Mouse (Mus musculus) hindbrain, embryonic 15.5 days (tissue): ENCODE data around the gene Rbbp8nl. TPM values are rescaled to one million over a fixed set of nuclear protein-coding genes. Genes with fewer than 3 reads are reported as not detected.
"Not testable (repeated sequence)": the region's sequence is repeated elsewhere in the genome, so short reads cannot be mapped to it uniquely, and the experiment has no call there.

Source experiments
- ATAC-seq: fragments of 200-750 bp; cut with Nextera tagmentation; 2 replicates; pipeline ENCODE4 v1.8.0; 2017; ENCODE audit warnings: low read depth, moderate number of reproducible peaks, moderate TSS enrichment; ENCODE audit not compliant: low FRiP score
- H3K27ac ChIP-seq: fragments of 300-500 bp; sonication (generic); replicated peaks from 2 replicates; pipeline ENCODE4 v1.5.1; 2015; ENCODE audit warnings: mild to moderate bottlenecking, inconsistent platforms
- H3K27me3 ChIP-seq: fragments of 300-500 bp; sonication (generic); 2 replicates; pipeline ENCODE4 v1.6.1; 2015; ENCODE audit warnings: control low read depth, inconsistent platforms
- H3K36me3 ChIP-seq: fragments of 300-500 bp; sonication (generic); 2 replicates; pipeline ENCODE4 v1.6.1; 2015; ENCODE audit warnings: control low read depth, inconsistent platforms
- H3K4me1 ChIP-seq: fragments of 300-500 bp; sonication (generic); replicated peaks from 2 replicates; pipeline ENCODE4 v1.6.1; 2015; ENCODE audit warnings: control low read depth, inconsistent platforms
- H3K4me2 ChIP-seq: fragments of 300-500 bp; sonication (generic); 2 replicates; pipeline ENCODE4 v1.6.1; 2015; ENCODE audit warnings: moderate library complexity, mild to moderate bottlenecking, inconsistent platforms
- H3K4me3 ChIP-seq: fragments of 300-500 bp; sonication (generic); 2 replicates; pipeline ENCODE4 v1.5.1; 2015; ENCODE audit warnings: mild to moderate bottlenecking, inconsistent platforms
- H3K9ac ChIP-seq: fragments of 300-500 bp; sonication (generic); 2 replicates; pipeline ENCODE4 v1.6.1; 2015; ENCODE audit warnings: inconsistent platforms
- H3K9me3 ChIP-seq: fragments of 300-500 bp; sonication (generic); 2 replicates; pipeline ENCODE4 v1.6.1; 2016; ENCODE audit warnings: control low read depth, inconsistent platforms
- WGBS: fragments of 180-500 bp; shearing (Covaris S2); methylation state at CpG from one replicate; pipeline ENCODE4 v1.1.7; 2015; 5-methylcytosine and 5-hydroxymethylcytosine counted together
- polyA plus RNA-seq: library from polyadenylated mRNA; unstranded; fragments of >200 nt; fragmentation: Nextera tagmentation; extraction: Ambion mirVana; gene quantifications from 2 replicates; pipeline ENCODE4 v1.2.1, GENCODE M21; 2015

The Rbbp8nl gene
- polyA plus RNA-seq, 1 experiment from 2014 or later, result not detected

DNA sequence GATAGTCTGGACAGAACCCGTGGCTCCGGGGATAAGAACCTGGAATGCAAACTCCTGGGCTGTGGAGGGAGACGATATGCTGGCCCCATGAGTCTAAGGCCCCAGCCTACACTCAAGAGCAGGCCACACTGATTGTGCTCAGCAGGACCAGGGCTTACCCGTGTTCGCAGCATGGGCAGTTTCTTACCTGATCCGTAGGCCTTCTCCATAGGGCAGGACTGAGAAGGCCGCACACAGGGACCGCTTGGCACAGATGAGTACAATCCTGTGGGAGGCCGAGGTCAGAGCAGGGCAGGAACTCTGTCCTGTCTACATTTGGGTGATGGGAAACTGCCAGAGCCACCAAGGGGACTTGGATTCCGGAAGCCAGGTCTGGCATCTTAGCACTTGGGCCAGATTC is 26.8 kb downstream of the Rbbp8nl start:
- ATAC-seq, result no peak
- 91% methylated on average over 10 of the region's 10 CpGs for WGBS
- H3K27ac ChIP-seq, result no peak overlapping the region
- peaks cover 11% of the 10 kb centered on the region for H3K4me1 ChIP-seq
- H3K4me2 ChIP-seq, result no peak overlapping the region
- no peaks in the 10 kb centered on the region for H3K27me3 ChIP-seq
- no peak overlapping the region for H3K4me3 ChIP-seq
- peaks cover 44% of the 10 kb centered on the region for H3K36me3 ChIP-seq
- no peaks in the 10 kb centered on the region for H3K9me3 ChIP-seq
- H3K9ac ChIP-seq, result no peak overlapping the region

DNA sequence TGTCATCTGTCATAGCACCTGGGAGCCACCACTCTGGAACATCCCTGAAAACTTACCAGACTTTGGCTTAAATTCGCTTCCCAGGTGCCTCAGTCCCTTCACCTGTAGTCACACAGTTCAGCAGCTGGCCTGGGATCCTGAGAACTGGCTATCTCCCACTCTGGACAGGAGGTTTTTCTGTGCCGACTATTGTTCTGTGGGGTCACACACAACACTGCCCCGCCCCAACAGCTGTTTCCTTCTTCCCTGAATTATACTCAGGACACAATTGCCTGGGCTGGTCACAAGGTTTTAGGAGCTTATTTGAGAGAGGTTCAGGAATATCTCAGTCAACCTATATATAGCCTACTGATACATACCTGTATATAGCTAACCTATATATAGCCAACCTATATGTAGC is 27.2 kb downstream of the Rbbp8nl start:
- no peak for ATAC-seq
- Histone ChIP-seq H3K4me2 (no peak overlapping the region), H3K4me3 (no peak overlapping the region), H3K27me3 (no peaks in the 10 kb centered on the region), H3K27ac (no peak overlapping the region), H3K9ac (no peak overlapping the region), H3K9me3 (no peaks in the 10 kb centered on the region), H3K36me3 (peaks cover 42% of the 10 kb centered on the region), H3K4me1 (peaks cover 12% of the 10 kb centered on the region)
- WGBS, result 81% methylated on average over 3 of the region's 3 CpGs

DNA sequence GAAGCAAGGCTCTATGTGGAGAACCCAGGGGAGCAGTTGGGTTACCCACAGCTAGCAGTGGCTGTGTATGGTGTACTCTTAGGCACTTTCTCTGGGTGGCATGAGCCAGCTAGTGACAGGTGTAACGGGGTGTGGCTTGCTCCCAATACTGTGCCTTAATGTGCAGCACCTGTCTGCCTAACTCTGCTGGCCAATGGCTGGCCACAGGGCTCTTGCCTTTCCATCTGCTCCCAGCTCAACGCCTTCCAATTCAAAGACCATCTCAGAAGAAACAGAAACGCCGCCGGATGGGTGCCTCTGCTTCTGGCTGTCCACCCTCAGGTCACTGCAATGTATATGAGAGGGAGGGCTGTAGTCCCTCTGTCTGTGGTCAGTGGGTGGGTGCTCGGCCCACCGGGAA is 27.8 kb downstream of the Rbbp8nl start:
- Histone ChIP-seq H3K27me3 (no peaks in the 10 kb centered on the region), H3K9me3 (no peaks in the 10 kb centered on the region), H3K36me3 (peaks cover 42% of the 10 kb centered on the region), H3K9ac (no peak overlapping the region), H3K4me1 (peaks cover 12% of the 10 kb centered on the region), H3K27ac (no peak overlapping the region), H3K4me3 (no peak overlapping the region), H3K4me2 (no peak overlapping the region)
- 96% methylated on average over 7 of the region's 7 CpGs for WGBS
- no peak for ATAC-seq

GRCm38 (mm10) chr2:180260610-180261480 is 28.8 kb downstream of the Rbbp8nl start:
- no peak overlapping the region for H3K9ac ChIP-seq
- no peak for ATAC-seq
- no peak overlapping the region for H3K4me2 ChIP-seq
- no peaks in the 10 kb centered on the region for H3K9me3 ChIP-seq
- H3K36me3 ChIP-seq, result peaks cover 42% of the 10 kb centered on the region
- no peak overlapping the region for H3K4me3 ChIP-seq
- H3K27me3 ChIP-seq, result no peaks in the 10 kb centered on the region
- WGBS, result 68% methylated on average over 8 of the region's 8 CpGs
- H3K4me1 ChIP-seq, result peaks cover 19% of the 10 kb centered on the region
- no peak overlapping the region for H3K27ac ChIP-seq

DNA sequence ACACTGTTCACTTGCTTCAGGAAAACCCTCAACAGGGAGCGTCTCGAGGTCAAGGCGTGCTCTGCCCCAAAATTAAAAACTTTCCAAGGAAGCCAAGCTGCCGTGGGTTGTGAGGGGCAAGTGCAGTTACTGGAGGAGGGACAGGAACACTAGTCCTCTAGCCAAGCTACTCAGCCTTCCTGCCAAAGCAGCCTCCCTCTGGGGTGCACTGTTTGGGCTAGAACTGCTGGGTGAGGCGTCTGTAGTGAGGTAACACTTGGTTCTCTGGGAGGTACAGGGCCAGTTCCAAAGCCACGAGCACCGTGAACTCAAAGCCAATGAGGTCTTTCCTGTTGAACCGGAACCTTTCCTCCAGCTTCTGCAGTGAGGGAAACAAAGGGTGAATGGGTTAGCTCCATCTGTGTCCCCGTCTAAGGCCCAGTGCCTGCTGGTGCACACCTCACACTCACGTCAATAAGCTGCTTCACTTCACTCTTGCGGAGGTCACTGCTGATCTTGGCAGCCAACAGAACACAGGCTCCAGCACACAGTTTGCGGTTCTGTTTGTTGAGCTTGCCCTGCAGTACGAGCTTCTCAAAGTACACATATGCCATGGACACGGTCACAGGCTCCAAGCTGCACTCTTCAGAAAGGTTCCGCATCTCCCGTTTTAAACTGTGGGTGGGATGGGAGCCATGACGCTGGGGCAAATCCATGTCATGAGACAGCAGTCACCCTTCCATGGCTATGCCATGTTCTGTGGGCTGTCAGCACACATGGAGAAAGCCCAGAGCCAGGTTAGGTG is 29.7 kb downstream of the Rbbp8nl start:
- H3K36me3 ChIP-seq, result peaks cover 42% of the 10 kb centered on the region
- not testable (repeated sequence) for H3K4me2 ChIP-seq, ATAC-seq, H3K27ac ChIP-seq, H3K9me3 ChIP-seq, H3K27me3 ChIP-seq, H3K4me3 ChIP-seq, H3K9ac ChIP-seq
- H3K4me1 ChIP-seq, result peaks cover 23% of the 10 kb centered on the region
- 73% methylated on average over 17 of the region's 17 CpGs for WGBS

DNA sequence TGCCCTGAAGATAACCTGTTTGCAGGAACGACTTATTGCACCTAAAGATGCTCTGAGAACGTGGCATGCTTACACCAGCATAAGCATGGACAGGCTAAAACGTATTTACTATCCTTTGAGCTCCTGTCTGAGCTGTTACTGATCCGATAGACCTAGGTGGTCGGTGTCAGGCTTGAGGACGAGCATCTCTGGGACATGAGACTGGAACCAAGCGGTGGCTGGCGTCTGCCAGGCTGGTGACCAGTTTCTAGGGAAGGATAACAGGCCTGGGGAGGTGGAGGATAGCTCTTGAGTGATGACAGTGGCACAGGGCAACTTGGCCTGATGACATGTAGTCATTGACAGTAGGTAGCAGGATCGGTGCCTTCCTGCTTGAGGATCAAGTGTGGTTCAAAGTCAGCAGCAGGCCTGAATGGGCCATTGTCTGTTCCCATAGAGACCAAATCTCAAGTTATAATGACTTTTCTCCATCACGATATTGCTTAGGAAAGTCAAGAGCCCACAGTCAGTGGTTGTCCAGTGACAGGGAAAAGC is 30.7 kb downstream of the Rbbp8nl start:
- H3K4me3 ChIP-seq, result not testable (repeated sequence)
- WGBS, result 78% methylated on average over 10 of the region's 10 CpGs

DNA sequence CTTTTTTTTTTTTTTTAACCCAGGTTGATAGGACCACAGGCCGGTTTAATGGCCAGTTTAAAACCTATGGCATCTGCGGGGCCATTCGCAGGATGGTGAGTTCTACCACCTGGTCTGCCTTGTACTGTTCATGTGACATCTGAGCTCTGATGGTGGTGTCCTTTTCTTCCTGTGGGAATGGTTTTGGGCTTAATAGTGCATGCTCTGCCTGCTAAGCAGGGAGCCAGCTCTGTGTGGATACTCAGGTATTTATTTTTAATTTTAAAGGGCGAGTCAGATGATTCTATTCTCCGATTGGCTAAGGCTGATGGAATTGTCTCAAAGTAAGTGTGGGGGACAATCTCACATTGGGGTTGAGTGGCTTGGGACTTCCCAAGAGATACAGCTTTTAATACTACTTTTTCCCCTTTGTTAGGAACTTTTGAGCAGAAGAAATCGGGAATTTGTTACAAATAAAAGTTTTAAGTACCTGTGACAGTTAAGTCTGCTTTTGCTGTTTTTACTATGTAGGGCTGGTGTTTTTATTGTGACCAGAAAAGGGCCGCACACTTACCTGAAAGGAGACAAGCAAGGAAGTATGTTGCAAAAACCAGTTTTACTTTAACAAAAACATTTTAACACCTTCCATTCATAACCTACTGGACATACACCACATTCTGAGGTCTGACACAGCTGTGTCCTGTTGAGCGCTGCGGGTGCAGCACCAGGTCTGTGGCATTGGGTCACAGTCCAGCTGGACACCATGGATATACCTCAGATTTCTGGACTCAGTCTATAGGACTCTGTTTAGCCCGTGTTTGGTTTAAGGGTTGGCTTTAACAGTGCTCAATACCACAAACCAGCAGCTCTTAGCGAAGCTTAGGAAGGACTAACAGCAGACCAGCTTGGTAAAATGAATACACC is 31.5 kb downstream of the Rbbp8nl start:
- 59% methylated on average over 11 of the region's 11 CpGs for WGBS
- Histone ChIP-seq H3K4me2 (peak overlapping the region; percentile 72), H3K9ac (peak overlapping the region; percentile 68), H3K9me3 (no peaks in the 10 kb centered on the region), H3K4me1 (peaks cover 23% of the 10 kb centered on the region), H3K36me3 (peaks cover 40% of the 10 kb centered on the region), H3K27me3 (no peaks in the 10 kb centered on the region), H3K27ac (peak overlapping the region; percentile 90), H3K4me3 (peak overlapping the region; percentile 60)
- no peak for ATAC-seq

More for the DNA sequence above, 30.7 kb downstream of the Rbbp8nl start:
- H3K9ac ChIP-seq, H3K4me2 ChIP-seq, H3K27me3 ChIP-seq, H3K9me3 ChIP-seq, ATAC-seq, H3K27ac ChIP-seq: not testable (repeated sequence)
- peaks cover 40% of the 10 kb centered on the region for H3K36me3 ChIP-seq
- peaks cover 23% of the 10 kb centered on the region for H3K4me1 ChIP-seq

DNA sequence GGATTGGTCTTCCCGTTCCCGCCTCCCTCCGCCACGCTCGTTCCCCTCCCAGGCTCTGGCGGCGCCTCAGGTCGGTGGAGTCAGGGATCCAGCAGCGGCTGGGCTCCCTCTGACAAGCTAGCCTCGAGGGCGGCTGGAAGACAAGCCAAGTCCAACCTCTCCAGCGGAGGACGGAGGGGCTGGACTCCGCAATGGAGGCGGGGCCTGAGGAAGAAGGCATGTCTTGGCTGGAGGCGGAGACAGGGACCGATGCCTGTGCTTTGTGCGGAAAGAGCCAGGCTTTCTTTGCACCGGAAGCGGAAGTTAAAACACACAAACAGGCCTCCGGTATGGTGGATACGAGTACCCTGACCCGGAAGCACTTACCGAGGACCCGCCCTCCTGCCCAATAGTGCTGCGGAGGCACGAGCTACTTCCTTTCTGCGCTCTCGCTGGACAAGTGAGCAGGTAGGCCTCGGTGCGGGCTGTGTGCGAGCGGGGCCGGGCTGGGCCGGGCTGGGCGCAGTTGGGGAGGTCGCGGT is 32.6 kb downstream of the Rbbp8nl start, which contains the start of gene Rps21:
Gene Rps21, plus strand, starts transcription at position 377 of the 521 bp plus-strand sequence.
- H3K9ac ChIP-seq, result peak within 1 kb of the TSS; percentile 68
- peaks cover 23% of the 10 kb centered on the region for H3K4me1 ChIP-seq
- H3K9me3 ChIP-seq, result no peaks in the 10 kb centered on the region
- 0% methylated on average over 38 of the region's 38 CpGs for WGBS
- peak; percentile 97 for ATAC-seq
- peaks cover 30% of the 10 kb centered on the region; the same call in 1 of the 2 replicates for H3K36me3 ChIP-seq
- H3K4me3 ChIP-seq, result peak within 1 kb of the TSS; percentile 60
- peak within 1 kb of the TSS; percentile 90 for H3K27ac ChIP-seq
- H3K4me2 ChIP-seq, result peak within 1 kb of the TSS; percentile 72
- no peaks in the 10 kb centered on the region for H3K27me3 ChIP-seq

DNA sequence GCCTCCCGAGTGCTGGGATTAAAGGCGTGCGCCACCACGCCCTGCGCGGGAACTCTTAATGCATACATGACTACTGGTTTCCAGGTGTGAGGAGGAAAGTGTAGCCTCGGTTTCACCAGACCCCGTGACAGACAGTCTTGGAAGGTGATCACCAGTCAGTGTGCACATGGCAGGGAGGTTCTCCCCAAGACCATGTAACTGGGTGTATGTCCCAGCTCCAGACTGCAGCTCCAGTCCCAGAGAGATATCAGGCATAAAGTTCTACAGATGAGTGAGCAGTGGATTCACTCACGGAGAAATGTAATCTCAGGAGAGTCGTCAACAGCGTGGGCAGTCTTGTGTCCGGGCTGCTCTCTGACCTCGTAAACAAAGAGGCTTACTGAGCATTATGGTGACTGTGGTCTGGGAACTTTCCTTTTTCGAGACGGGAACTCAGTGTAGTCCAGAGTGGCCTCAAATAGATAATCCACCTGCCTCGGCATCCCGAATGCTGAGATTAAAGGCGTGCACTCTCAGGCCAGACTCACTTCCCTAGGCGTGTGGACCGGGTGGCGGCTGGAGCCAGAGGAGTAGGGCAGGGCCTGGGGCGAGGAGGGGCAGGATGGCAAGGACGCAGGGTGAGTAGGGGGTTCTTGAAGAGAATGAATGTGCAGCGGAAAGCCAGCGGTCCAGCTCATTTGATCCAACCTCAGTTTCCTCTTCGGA is 33.2 kb downstream of the Rbbp8nl start:
- ATAC-seq, result peak; percentile 58
- Histone ChIP-seq H3K36me3 (peaks cover 24% of the 10 kb centered on the region; the same call in 1 of the 2 replicates), H3K4me2 (peak overlapping the region; percentile 69), H3K9me3 (no peaks in the 10 kb centered on the region), H3K27me3 (no peaks in the 10 kb centered on the region), H3K4me3 (peak overlapping the region; percentile 60), H3K27ac (peak overlapping the region; percentile 90), H3K4me1 (peaks cover 24% of the 10 kb centered on the region), H3K9ac (peak overlapping the region; percentile 66)
- 27% methylated on average over 26 of the region's 26 CpGs for WGBS

DNA sequence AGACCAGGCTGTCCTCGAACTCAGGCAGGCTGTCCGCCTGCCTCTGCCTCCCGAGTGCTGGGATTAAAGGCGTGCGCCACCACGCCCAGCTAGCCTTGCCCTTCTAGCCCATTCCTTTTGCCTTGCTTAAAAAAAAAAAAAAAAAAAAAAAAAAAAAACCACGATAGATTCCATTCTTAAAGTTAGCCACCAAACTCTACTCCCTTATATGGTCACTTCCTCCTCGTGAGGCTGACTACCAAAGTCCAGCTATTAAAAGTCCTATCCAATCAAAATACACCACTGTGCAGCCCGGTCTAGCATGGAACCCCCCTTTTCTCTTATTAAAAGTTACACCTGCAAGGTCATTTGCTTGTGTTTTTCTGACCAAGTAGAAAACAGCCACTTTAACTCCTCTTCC is 34.0 kb downstream of the Rbbp8nl start:
- Histone ChIP-seq H3K36me3 (peaks cover 17% of the 10 kb centered on the region; the same call in 1 of the 2 replicates), H3K9me3 (no peaks in the 10 kb centered on the region), H3K27me3 (no peaks in the 10 kb centered on the region), H3K4me3 (no peak overlapping the region), H3K4me1 (peaks cover 30% of the 10 kb centered on the region), H3K4me2 (peak overlapping the region; percentile 69), H3K27ac (no peak overlapping the region), H3K9ac (no peak overlapping the region)
- WGBS, result 94% methylated on average over 9 of the region's 9 CpGs
- ATAC-seq, result no peak
